Mouse (Mus musculus): Measurements from ENCODE around the gene Ccdc71.

DNA sequence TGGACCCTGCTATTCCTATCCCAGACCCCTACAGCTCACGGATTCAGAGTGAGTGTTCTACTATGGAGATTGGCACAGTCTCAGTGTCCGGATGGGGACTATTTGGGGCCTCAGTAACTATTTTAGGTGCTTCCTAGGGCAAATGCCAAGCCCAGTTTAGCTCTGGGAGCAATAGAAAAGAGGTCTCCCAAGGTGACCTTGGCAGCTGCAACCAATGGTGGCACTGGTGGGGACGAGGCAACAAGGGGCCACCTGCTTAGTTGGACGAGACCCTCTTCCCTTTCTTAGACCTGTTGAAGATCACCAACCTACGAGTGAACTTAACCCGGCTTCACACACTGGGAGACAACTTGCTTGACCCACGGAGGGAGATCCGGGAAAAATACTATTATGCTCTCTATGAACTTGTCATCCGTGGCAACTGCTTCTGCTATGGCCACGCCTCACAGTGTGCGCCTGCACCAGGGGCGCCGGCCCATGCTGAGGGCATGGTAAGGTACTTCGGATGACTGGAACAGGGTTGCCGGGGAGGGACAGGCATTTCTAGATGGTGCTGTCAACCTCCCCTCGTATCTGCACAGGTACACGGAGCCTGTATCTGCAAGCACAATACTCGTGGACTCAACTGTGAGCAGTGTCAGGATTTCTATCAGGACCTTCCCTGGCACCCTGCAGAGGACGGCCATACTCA lies 21.3 kb downstream of the Ccdc71 start:
- TF ChIP-seq CTCF (IDR thresholded peaks at IDR 0.05), result no peak
- TF ChIP-seq EP300 (IDR thresholded peaks at IDR 0.05; ENCODE audit: insufficient read depth, low read depth, low read length), result no peak
- 0 out of 2 replicates have a peak, but pooled peaks have one; percentile 49 for TF ChIP-seq POLR2A (IDR thresholded peaks at IDR 0.05; ENCODE audit: insufficient read depth, low read depth, low read length)
